Mouse (Mus musculus): ENCODE results near the gene Prokr1. TPM values are rescaled to one million over a fixed set of nuclear protein-coding genes. Genes with fewer than 3 reads are reported as not detected.
"Not testable (repeated sequence)": the region's sequence is repeated elsewhere in the genome, so short reads cannot be mapped to it uniquely, and the experiment has no call there.

Gene Prokr1
- polyA plus RNA-seq (2015; fragmentation: Nextera tagmentation; extraction: Ambion mirVana): 2.2 and 2.6 TPM in 2 replicates

DNA sequence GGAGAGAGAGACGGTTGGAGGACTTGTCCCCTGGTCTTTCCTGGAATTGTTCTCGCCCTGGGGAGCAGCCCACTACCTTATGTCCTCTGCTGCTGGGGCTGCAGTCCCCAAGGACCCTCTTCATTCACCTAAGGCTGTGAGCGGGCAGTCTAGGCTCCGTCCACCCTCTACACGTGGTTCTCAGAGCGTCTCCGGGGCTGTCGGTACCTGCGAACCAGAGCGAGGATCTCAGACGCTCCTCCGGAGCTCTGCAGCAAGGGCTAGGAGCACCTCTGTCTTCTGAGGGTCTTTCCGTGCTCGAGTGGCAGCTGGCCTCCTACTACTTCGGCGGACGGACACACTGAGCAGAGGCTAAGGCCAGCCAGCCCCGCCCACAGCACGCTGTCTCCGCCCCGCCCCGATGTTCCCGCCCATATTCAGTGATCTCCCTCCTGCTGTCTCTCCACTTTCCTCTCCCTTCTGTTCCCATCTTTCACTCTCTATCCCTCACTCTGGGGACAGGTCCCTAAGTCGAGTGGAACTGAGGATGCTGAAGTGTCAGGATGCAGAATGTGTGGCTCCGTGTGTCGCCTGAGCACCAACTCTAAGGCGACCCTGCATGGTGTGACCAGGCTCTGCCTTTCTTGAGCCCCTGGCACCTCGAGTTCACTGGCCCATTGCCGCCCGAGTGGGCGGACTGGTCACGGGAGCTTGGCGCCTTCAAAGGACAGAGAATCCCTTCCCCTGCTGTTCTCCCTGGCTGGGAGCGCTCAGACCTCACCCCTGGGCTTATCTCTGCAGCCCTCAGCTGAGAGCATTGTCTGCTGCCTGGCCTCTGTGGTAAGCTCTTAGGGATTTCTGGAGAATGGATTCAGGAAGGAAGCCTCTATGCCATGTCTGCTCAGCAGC is at the start of gene Prokr1:
Gene Prokr1, minus strand, starts transcription at position 350 of the 888 bp plus-strand sequence.
- under 1% methylated on average over 34 of the region's 34 CpGs for WGBS

GRCm38 (mm10) chr6:87638134-87638660 is 47.7 kb upstream of the Prokr1 start:
- WGBS: 31% methylated on average over 11 of the region's 11 CpGs
- Histone ChIP-seq H3K4me3 (ENCODE audit: low read length) (no peak overlapping the region), H3K36me3 (ENCODE audit: control insufficient read depth, insufficient read depth, low read length) (no peaks in the 10 kb centered on the region), H3K4me2 (ENCODE audit: low read depth, low read length) (no peak overlapping the region), H3K9me3 (ENCODE audit: control insufficient read depth, low read length) (no peaks in the 10 kb centered on the region), H3K4me1 (replicated peaks; ENCODE audit: control insufficient read depth, insufficient read depth, low read length) (0 out of 2 replicates have a peak, but pooled peaks cover 2% of the 10 kb centered on the region), H3K27me3 (ENCODE audit: control insufficient read depth, insufficient read depth, low read depth, low read length) (no peaks in the 10 kb centered on the region), H3K27ac (ENCODE audit: low read length) (no peak overlapping the region), H3K9ac (ENCODE audit: low read length) (no peak overlapping the region)
- ATAC-seq (ENCODE audit: low read depth): no peak

More for the DNA sequence above, at the start of gene Prokr1:
- H3K9ac ChIP-seq (ENCODE audit: low read length): peak within 1 kb of the TSS; percentile 72
- H3K4me2 ChIP-seq (ENCODE audit: low read depth, low read length): peak within 1 kb of the TSS; percentile 96
- peak within 1 kb of the TSS; percentile 60 for H3K4me3 ChIP-seq (ENCODE audit: low read length)
- no peaks in the 10 kb centered on the region for H3K27me3 ChIP-seq (ENCODE audit: control insufficient read depth, insufficient read depth, low read depth, low read length)
- no peaks in the 10 kb centered on the region for H3K9me3 ChIP-seq (ENCODE audit: control insufficient read depth, low read length)
- H3K36me3 ChIP-seq (ENCODE audit: control insufficient read depth, insufficient read depth, low read length): no peaks in the 10 kb centered on the region
- ATAC-seq (ENCODE audit: low read depth): peak; percentile 95
- H3K27ac ChIP-seq (ENCODE audit: low read length): no peak within 1 kb of the TSS
- H3K4me1 ChIP-seq (replicated peaks; ENCODE audit: control insufficient read depth, insufficient read depth, low read length): peaks cover 2% of the 10 kb centered on the region; the same call in 1 of the 2 replicates

GRCm38 (mm10) chr6:87632176-87632575 is 41.6 kb upstream of the Prokr1 start:
- Histone ChIP-seq H3K9me3 (ENCODE audit: control insufficient read depth, low read length) (no peaks in the 10 kb centered on the region), H3K27ac (ENCODE audit: low read length) (no peak overlapping the region), H3K4me2 (ENCODE audit: low read depth, low read length) (no peak overlapping the region), H3K4me3 (ENCODE audit: low read length) (no peak overlapping the region), H3K27me3 (ENCODE audit: control insufficient read depth, insufficient read depth, low read depth, low read length) (no peaks in the 10 kb centered on the region), H3K9ac (ENCODE audit: low read length) (no peak overlapping the region), H3K4me1 (replicated peaks; ENCODE audit: control insufficient read depth, insufficient read depth, low read length) (no peaks in the 10 kb centered on the region), H3K36me3 (ENCODE audit: control insufficient read depth, insufficient read depth, low read length) (no peaks in the 10 kb centered on the region)
- ATAC-seq (ENCODE audit: low read depth): no peak
- WGBS: 76% methylated on average over 4 of the region's 4 CpGs

GRCm38 (mm10) chr6:87628936-87629335 is 38.4 kb upstream of the Prokr1 start:
- not testable (repeated sequence) for ATAC-seq (ENCODE audit: low read depth)

GRCm38 (mm10) chr6:87623151-87623550 is 32.6 kb upstream of the Prokr1 start:
- Histone ChIP-seq H3K9me3 (ENCODE audit: control insufficient read depth, low read length) (no peaks in the 10 kb centered on the region), H3K4me1 (replicated peaks; ENCODE audit: control insufficient read depth, insufficient read depth, low read length) (peaks cover 18% of the 10 kb centered on the region), H3K36me3 (ENCODE audit: control insufficient read depth, insufficient read depth, low read length) (no peaks in the 10 kb centered on the region), H3K27me3 (ENCODE audit: control insufficient read depth, insufficient read depth, low read depth, low read length) (no peaks in the 10 kb centered on the region), H3K27ac (ENCODE audit: low read length) (no peak overlapping the region), H3K9ac (ENCODE audit: low read length) (no peak overlapping the region), H3K4me3 (ENCODE audit: low read length) (no peak overlapping the region), H3K4me2 (ENCODE audit: low read depth, low read length) (no peak overlapping the region)
- WGBS: 92% methylated on average over 3 of the region's 3 CpGs
- ATAC-seq (ENCODE audit: low read depth): no peak

More at GRCm38 (mm10) chr6:87628936-87629335, 38.4 kb upstream of the Prokr1 start:
- H3K4me2 ChIP-seq (ENCODE audit: low read depth, low read length); H3K27me3 ChIP-seq (ENCODE audit: control insufficient read depth, insufficient read depth, low read depth, low read length); H3K36me3 ChIP-seq (ENCODE audit: control insufficient read depth, insufficient read depth, low read length); H3K4me1 ChIP-seq (replicated peaks; ENCODE audit: control insufficient read depth, insufficient read depth, low read length); H3K9ac ChIP-seq (ENCODE audit: low read length); H3K4me3 ChIP-seq (ENCODE audit: low read length); H3K9me3 ChIP-seq (ENCODE audit: control insufficient read depth, low read length); H3K27ac ChIP-seq (ENCODE audit: low read length): not testable (repeated sequence)
- 88% methylated on average over 9 of the region's 15 CpGs for WGBS

DNA sequence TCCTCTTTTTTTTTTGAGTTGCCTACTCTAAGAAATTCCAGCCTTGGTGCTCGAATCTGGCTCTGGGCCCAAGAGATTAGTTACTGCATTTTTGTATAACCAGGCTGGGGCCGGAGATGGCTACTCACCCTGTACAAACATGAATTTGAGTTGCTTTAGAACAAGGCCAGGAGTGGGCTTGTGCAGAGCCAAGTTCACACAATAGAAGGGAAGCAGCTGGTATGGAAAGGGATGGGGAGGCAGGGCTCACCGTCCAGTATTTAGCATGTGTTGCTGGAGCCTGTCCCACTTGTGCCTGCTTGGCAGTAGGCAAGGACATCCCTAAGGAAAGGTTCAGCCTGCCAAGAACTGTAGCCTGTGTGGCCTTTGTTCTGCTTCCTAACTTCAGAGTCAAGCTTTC is 30.7 kb upstream of the Prokr1 start:
- Histone ChIP-seq H3K27me3 (ENCODE audit: control insufficient read depth, insufficient read depth, low read depth, low read length) (no peaks in the 10 kb centered on the region), H3K4me3 (ENCODE audit: low read length) (no peak overlapping the region), H3K9me3 (ENCODE audit: control insufficient read depth, low read length) (no peaks in the 10 kb centered on the region), H3K9ac (ENCODE audit: low read length) (no peak overlapping the region), H3K4me2 (ENCODE audit: low read depth, low read length) (no peak overlapping the region; the same call in 1 of the 2 replicates), H3K27ac (ENCODE audit: low read length) (peak overlapping the region; percentile 93), H3K4me1 (replicated peaks; ENCODE audit: control insufficient read depth, insufficient read depth, low read length) (peaks cover 18% of the 10 kb centered on the region), H3K36me3 (ENCODE audit: control insufficient read depth, insufficient read depth, low read length) (no peaks in the 10 kb centered on the region)
- WGBS: 11% methylated on average over 3 of the region's 3 CpGs
- ATAC-seq (ENCODE audit: low read depth): peak; percentile 95

DNA sequence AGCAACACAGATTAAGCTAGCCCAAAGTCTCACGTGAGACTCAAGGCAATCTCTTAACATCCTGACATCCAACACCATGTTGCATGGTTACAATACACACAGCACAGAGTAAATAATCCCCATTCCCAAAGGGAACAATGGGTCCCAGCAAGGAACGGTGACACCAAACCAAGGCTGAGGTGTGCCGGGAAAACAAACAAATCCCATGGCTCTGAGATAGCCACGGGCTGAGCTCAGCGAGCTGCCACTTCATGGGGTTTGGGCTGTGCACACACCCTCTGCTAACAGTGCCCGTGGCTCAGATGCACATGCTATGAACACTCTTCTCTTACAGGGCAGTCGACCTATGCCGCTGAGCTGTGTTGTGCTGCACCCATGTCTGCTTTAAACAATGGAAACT is 27.5 kb upstream of the Prokr1 start:
- Histone ChIP-seq H3K9me3 (ENCODE audit: control insufficient read depth, low read length) (no peaks in the 10 kb centered on the region), H3K36me3 (ENCODE audit: control insufficient read depth, insufficient read depth, low read length) (no peaks in the 10 kb centered on the region), H3K4me3 (ENCODE audit: low read length) (no peak overlapping the region), H3K4me1 (replicated peaks; ENCODE audit: control insufficient read depth, insufficient read depth, low read length) (peaks cover 18% of the 10 kb centered on the region), H3K9ac (ENCODE audit: low read length) (no peak overlapping the region), H3K27me3 (ENCODE audit: control insufficient read depth, insufficient read depth, low read depth, low read length) (no peaks in the 10 kb centered on the region), H3K4me2 (ENCODE audit: low read depth, low read length) (no peak overlapping the region), H3K27ac (ENCODE audit: low read length) (no peak overlapping the region)
- no peak for ATAC-seq (ENCODE audit: low read depth)
- 48% methylated on average over 8 of the region's 8 CpGs for WGBS

- WGBS: 85% methylated on average over 14 of the region's 14 CpGs
- Histone ChIP-seq H3K4me2 (ENCODE audit: low read depth, low read length) (no peak overlapping the region), H3K27me3 (ENCODE audit: control insufficient read depth, insufficient read depth, low read depth, low read length) (no peaks in the 10 kb centered on the region), H3K36me3 (ENCODE audit: control insufficient read depth, insufficient read depth, low read length) (no peaks in the 10 kb centered on the region), H3K4me1 (replicated peaks; ENCODE audit: control insufficient read depth, insufficient read depth, low read length) (peaks cover 5% of the 10 kb centered on the region), H3K9ac (ENCODE audit: low read length) (no peak overlapping the region), H3K27ac (ENCODE audit: low read length) (no peak overlapping the region), H3K9me3 (ENCODE audit: control insufficient read depth, low read length) (no peaks in the 10 kb centered on the region), H3K4me3 (ENCODE audit: low read length) (no peak overlapping the region)
- ATAC-seq (ENCODE audit: low read depth): no peak
Measured at GRCm38 (mm10) chr6:87615696-87616083, 25.1 kb upstream of the Prokr1 start.

All from lung, embryonic 16.5 days (tissue).